Mouse (Mus musculus) right cerebral cortex, postnatal 36 days (tissue): ENCODE data around the gene BC147527.
"Not testable (repeated sequence)": the region's sequence is repeated elsewhere in the genome, so short reads cannot be mapped to it uniquely, and the experiment has no call there.

Source experiments
- DNase-seq, 2 experiments: peaks; one replicate each; pipeline ENCODE4 v3.0.0; 2022; ENCODE audit warnings: low spot score in 2 of 2, mixed read lengths in 1 of 2

BC147527 gene

GRCm38 (mm10) chr13:120299991-120300442, at the start of gene BC147527:
BC147527 (plus strand) TSS chr13:120300392.
- no peak for DNase-seq

- DNase-seq = not testable (repeated sequence)
Observed at GRCm38 (mm10) chr13:120251208-120251924, 48.8 kb upstream of the BC147527 start.

- DNase-seq = not testable (repeated sequence)
Observed at GRCm38 (mm10) chr13:120258817-120259658, 41.2 kb upstream of the BC147527 start.

- not testable (repeated sequence) for DNase-seq
Observed at GRCm38 (mm10) chr13:120259718-120260117, 40.5 kb upstream of the BC147527 start.

GRCm38 (mm10) chr13:120262870-120263269, 37.3 kb upstream of the BC147527 start, which contains the start of gene AF067061:
AF067061 (plus strand) TSS chr13:120263114.
- DNase-seq = not testable (repeated sequence)

- DNase-seq = not testable (repeated sequence)
Observed at GRCm38 (mm10) chr13:120277837-120278236, 22.4 kb upstream of the BC147527 start.

- no peak for DNase-seq
Observed at GRCm38 (mm10) chr13:120278784-120279183, 21.4 kb upstream of the BC147527 start.

GRCm38 (mm10) chr13:120299324-120299894, 783 bp upstream of the BC147527 start:
- no peak for DNase-seq

- DNase-seq = no peak
Observed at GRCm38 (mm10) chr13:120300853-120301252, 661 bp downstream of the BC147527 start.

GRCm38 (mm10) chr13:120310749-120311148, 10.6 kb downstream of the BC147527 start:
- no peak for DNase-seq

- DNase-seq = no peak
Observed at GRCm38 (mm10) chr13:120313584-120313983, 13.4 kb downstream of the BC147527 start.

GRCm38 (mm10) chr13:120316578-120316977, 16.4 kb downstream of the BC147527 start, which contains the start of gene Tcstv3:
Tcstv3 (plus strand) TSS chr13:120316878.
- not testable (repeated sequence) for DNase-seq

- DNase-seq = no peak
Observed at GRCm38 (mm10) chr13:120320183-120320582, 20.0 kb downstream of the BC147527 start.

- no peak for DNase-seq
Observed at GRCm38 (mm10) chr13:120320721-120321120, 20.5 kb downstream of the BC147527 start.
